Mouse (Mus musculus): ENCODE results near the gene Zdhhc16.

The Zdhhc16 gene

GRCm38 (mm10) chr19:41987206-41987605 lies 53.9 kb downstream of the Zdhhc16 start:
- no peak for DNase-seq (ENCODE audit: low read depth, low spot score)

- DNase-seq (ENCODE audit: low read depth, low spot score): no peak
Observed at GRCm38 (mm10) chr19:41989810-41990209, 56.5 kb downstream of the Zdhhc16 start.

GRCm38 (mm10) chr19:41991926-41992477 lies 58.7 kb downstream of the Zdhhc16 start:
- no peak for DNase-seq (ENCODE audit: low read depth, low spot score)

GRCm38 (mm10) chr19:41992971-41993370 lies 59.7 kb downstream of the Zdhhc16 start:
- no peak for DNase-seq (ENCODE audit: low read depth, low spot score)

GRCm38 (mm10) chr19:41993484-41993883 lies 60.2 kb downstream of the Zdhhc16 start:
- DNase-seq (ENCODE audit: low read depth, low spot score): no peak

Data from retina, adult 2 months (tissue).